Mouse (Mus musculus) spleen, postnatal 0 days (tissue): ENCODE data around the gene Bdkrb1. TPM values are rescaled to one million over a fixed set of nuclear protein-coding genes. Genes with fewer than 3 reads are reported as not detected.

Source experiments
- polyA plus RNA-seq: library from polyadenylated mRNA; unstranded; fragments of >200 nt; fragmentation: Nextera tagmentation; extraction: Ambion mirVana; gene quantifications from 2 replicates; pipeline ENCODE4 v1.2.1, GENCODE M21; 2015

Gene Bdkrb1
- polyA plus RNA-seq, result 0.12 and 0.24 TPM in 2 replicates

DNA sequence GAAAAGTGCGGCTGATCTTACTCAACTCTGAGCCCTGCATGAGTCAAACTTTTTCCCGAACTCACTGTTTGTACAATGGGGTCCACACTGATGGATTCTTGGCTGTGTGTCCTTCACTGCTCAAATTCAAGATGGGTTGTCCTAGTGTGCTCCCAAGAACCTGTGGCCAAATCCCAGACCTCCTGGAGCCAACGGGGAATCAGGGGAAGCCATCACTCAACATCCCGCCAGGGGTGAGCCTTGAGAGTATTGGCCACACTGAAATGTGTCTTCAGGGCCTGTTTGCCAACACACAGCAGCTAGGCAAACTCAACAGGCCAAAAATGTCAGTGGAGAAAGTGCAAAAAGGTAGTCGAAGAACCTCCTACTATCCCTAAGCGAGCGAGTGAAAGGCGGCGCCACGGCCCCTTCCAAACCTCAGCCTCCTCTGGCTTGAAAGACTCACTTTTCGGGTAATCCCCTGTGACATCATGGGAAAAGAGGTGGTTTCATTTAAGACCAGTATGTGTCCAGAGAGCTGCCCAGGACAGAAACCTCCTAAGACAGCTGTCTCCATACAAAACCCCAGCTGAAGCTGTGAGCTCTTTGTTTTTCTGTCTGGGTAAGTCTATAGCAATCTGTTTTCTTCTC lies at the start of gene Bdkrb1:
Gene Bdkrb1, plus strand, starts transcription at position 505 of the 630 bp plus-strand sequence.

GRCm38 (mm10) chr12:105562936-105563680 lies 39.8 kb upstream of the Bdkrb1 start, which contains the start of gene Bdkrb2:
Gene Bdkrb2, plus strand, starts transcription at chr12:105563226.

Other genes starting within 250 kb of the Bdkrb1 start
- 0.81 and 1.3 TPM in 2 replicates for gene D430019H16Rik, start 149.2 kb upstream of the Bdkrb1 start, polyA plus RNA-seq
- 0.13 and 0.33 TPM in 2 replicates for gene Bdkrb2, start 39.9 kb upstream of the Bdkrb1 start, polyA plus RNA-seq
- gene Gskip, start 81.7 kb downstream of the Bdkrb1 start, polyA plus RNA-seq, result 18.3 and 20.0 TPM in 2 replicates
- 9.5 and 9.9 TPM in 2 replicates for gene Atg2b, start 82.1 kb downstream of the Bdkrb1 start, polyA plus RNA-seq
- gene Ak7, start 102.9 kb downstream of the Bdkrb1 start, polyA plus RNA-seq, result 0.05 and 0.18 TPM in 2 replicates
- 112 and 117 TPM in 2 replicates for gene Papola, start 181.6 kb downstream of the Bdkrb1 start, polyA plus RNA-seq